Mouse (Mus musculus) inflammation-experienced regulatory T-cells, adult 16 weeks (primary cell): Measurements from ENCODE around the gene Lnpk. TPM values are rescaled to one million over a fixed set of nuclear protein-coding genes. Genes with fewer than 3 reads are reported as not detected.

Experiments
- polyA plus RNA-seq: library from polyadenylated mRNA; unstranded; fragments of 100-300 nt; shearing (Covaris generic); gene quantifications from one replicate; pipeline ENCODE4 v1.2.1, GENCODE M21; 2017

Gene Lnpk
- polyA plus RNA-seq = 22.2 TPM

DNA sequence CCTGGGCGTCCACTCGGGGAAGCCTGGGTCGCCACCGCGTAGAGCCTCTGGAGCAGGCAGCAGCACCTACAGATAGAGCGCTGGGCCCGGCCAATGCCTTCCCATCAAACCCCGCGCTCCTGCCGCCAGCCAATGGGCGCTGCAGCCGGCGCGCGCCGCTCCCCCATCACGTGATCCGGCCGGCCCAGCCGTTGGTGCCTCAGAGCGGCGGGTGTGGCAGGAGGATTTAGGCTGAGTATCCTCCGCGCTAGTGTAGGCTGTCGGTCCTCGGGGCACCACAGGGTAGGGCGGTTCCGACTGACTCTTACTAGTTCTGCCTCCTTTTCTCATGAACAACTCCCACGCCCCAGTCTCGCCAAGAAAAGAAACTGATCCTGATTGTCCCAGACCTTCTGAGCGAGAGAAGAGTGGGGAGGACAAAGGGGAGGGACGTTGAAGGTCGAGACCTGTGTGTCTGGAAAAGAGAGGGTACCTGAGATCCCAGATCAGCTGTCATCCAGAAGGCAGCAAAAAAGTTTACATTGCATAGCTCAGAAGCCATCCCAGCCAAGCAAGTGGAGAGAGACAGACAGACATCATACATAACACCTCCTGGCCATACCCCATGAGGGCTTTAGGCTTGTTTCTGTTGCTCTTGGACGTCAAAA, at the start of gene Lnpk:
Gene Lnpk, minus strand, starts transcription at position 593 of the 647 bp plus-strand sequence.

Other genes with a start within 250 kb of the Lnpk start
- not detected for gene Evx2, start 80.1 kb upstream of the Lnpk start, polyA plus RNA-seq
- not detected for gene Hoxd13, start 88.9 kb upstream of the Lnpk start, polyA plus RNA-seq
- not detected for gene Hoxd12, start 95.6 kb upstream of the Lnpk start, polyA plus RNA-seq
- gene Hoxd11, start 100.1 kb upstream of the Lnpk start, polyA plus RNA-seq = not detected
- gene Hoxd10, start 112.5 kb upstream of the Lnpk start, polyA plus RNA-seq = not detected
- gene Hoxd9, start 118.3 kb upstream of the Lnpk start, polyA plus RNA-seq = not detected
- gene Hoxd8, start 125.2 kb upstream of the Lnpk start, polyA plus RNA-seq = not detected
- not detected for gene Hoxd3, start 132.5 kb upstream of the Lnpk start, polyA plus RNA-seq
- not detected for gene Hoxd4, start 132.5 kb upstream of the Lnpk start, polyA plus RNA-seq
- gene Gm28230, start 147.3 kb upstream of the Lnpk start, polyA plus RNA-seq = not detected
- gene Hoxd1, start 183.5 kb upstream of the Lnpk start, polyA plus RNA-seq = not detected
- gene Mtx2, start 246.4 kb upstream of the Lnpk start, polyA plus RNA-seq = 21.3 TPM